Mouse (Mus musculus) kidney, embryonic 14.5 days (tissue): Measurements from ENCODE around the gene Rab9. TPM values are rescaled to one million over a fixed set of nuclear protein-coding genes. Genes with fewer than 3 reads are reported as not detected.

Source experiments
- ATAC-seq: fragments of 200-750 bp; cut with Nextera tagmentation; 2 replicates; pipeline ENCODE4 v1.8.0; 2017; ENCODE audit warnings: moderate number of reproducible peaks, mild to moderate bottlenecking, moderate TSS enrichment, moderate library complexity; ENCODE audit not compliant: low FRiP score, low TSS enrichment
- H3K27ac ChIP-seq: fragments of 300-500 bp; sonication (generic); 2 replicates; pipeline ENCODE4 v1.5.1; 2014; ENCODE audit warnings: low read depth, mild to moderate bottlenecking, low read length, moderate library complexity, mixed read lengths
- H3K27me3 ChIP-seq: fragments of 300-500 bp; sonication (generic); 2 replicates; pipeline ENCODE4 v1.6.1; 2014; ENCODE audit warnings: mild to moderate bottlenecking, low read length; ENCODE audit not compliant: control insufficient read depth, insufficient read depth
- H3K36me3 ChIP-seq: fragments of 300-500 bp; sonication (generic); 2 replicates; pipeline ENCODE4 v1.6.1; 2014; ENCODE audit warnings: low read length, mixed read lengths; ENCODE audit not compliant: control insufficient read depth, insufficient read depth
- H3K4me1 ChIP-seq: fragments of 300-500 bp; sonication (generic); 2 replicates; pipeline ENCODE4 v1.6.1; 2014; ENCODE audit warnings: low read length, mixed read lengths; ENCODE audit not compliant: control insufficient read depth, insufficient read depth
- H3K4me2 ChIP-seq: fragments of 300-500 bp; sonication (generic); replicated peaks from 2 replicates; pipeline ENCODE4 v1.6.1; 2014; ENCODE audit warnings: low read depth, mild to moderate bottlenecking, low read length
- H3K4me3 ChIP-seq: fragments of 300-500 bp; sonication (generic); 2 replicates; pipeline ENCODE4 v1.5.1; 2014; ENCODE audit warnings: mild to moderate bottlenecking, low read length
- H3K9ac ChIP-seq: fragments of 300-500 bp; sonication (generic); 2 replicates; pipeline ENCODE4 v1.6.1; 2014; ENCODE audit warnings: low read depth, mild to moderate bottlenecking, low read length, moderate library complexity
- H3K9me3 ChIP-seq: fragments of 300-500 bp; sonication (generic); 2 replicates; pipeline ENCODE4 v1.6.1; 2016; ENCODE audit warnings: low read length; ENCODE audit not compliant: control insufficient read depth
- WGBS: fragments of 180-500 bp; shearing (Covaris S2); extraction: QIAGEN DNeasy Blood & Tissue Kit; methylation state at CpG from one replicate; pipeline ENCODE4 v1.1.7; 2014; 5-methylcytosine and 5-hydroxymethylcytosine counted together
- polyA plus RNA-seq: library from polyadenylated mRNA; unstranded; fragments of >200 nt; fragmentation: Nextera tagmentation; extraction: Ambion mirVana; gene quantifications from 2 replicates; pipeline ENCODE4 v1.2.1, GENCODE M21; 2014

Gene Rab9
- polyA plus RNA-seq, 1 experiment from 2014 or later = 58.7 TPM

DNA sequence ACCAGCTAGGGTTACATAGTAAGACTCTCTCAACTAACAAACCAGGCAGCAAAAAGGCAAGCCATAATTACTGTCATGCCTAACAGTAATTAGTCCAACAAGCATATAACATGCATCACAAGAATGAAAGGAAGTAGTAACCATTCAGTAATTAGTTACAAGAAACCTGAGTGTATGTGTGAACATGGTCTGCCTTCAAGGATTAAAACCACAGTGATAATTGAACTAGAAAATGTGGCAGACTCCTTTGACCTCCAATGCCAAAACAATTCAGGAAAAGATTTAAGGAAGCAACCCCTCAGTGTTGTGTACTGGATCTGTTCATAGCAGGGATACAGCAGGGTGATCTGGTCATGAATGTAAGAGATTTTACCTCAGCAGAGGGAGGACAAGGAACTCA lies 31.4 kb upstream of the Rab9 start:
- H3K4me3 ChIP-seq = no peak overlapping the region
- H3K4me2 ChIP-seq = no peak overlapping the region
- H3K4me1 ChIP-seq = no peaks in the 10 kb centered on the region
- no peaks in the 10 kb centered on the region for H3K36me3 ChIP-seq
- ATAC-seq = no peak
- no peaks in the 10 kb centered on the region for H3K27me3 ChIP-seq
- no peak overlapping the region for H3K9ac ChIP-seq
- H3K9me3 ChIP-seq = no peaks in the 10 kb centered on the region
- no peak overlapping the region for H3K27ac ChIP-seq

DNA sequence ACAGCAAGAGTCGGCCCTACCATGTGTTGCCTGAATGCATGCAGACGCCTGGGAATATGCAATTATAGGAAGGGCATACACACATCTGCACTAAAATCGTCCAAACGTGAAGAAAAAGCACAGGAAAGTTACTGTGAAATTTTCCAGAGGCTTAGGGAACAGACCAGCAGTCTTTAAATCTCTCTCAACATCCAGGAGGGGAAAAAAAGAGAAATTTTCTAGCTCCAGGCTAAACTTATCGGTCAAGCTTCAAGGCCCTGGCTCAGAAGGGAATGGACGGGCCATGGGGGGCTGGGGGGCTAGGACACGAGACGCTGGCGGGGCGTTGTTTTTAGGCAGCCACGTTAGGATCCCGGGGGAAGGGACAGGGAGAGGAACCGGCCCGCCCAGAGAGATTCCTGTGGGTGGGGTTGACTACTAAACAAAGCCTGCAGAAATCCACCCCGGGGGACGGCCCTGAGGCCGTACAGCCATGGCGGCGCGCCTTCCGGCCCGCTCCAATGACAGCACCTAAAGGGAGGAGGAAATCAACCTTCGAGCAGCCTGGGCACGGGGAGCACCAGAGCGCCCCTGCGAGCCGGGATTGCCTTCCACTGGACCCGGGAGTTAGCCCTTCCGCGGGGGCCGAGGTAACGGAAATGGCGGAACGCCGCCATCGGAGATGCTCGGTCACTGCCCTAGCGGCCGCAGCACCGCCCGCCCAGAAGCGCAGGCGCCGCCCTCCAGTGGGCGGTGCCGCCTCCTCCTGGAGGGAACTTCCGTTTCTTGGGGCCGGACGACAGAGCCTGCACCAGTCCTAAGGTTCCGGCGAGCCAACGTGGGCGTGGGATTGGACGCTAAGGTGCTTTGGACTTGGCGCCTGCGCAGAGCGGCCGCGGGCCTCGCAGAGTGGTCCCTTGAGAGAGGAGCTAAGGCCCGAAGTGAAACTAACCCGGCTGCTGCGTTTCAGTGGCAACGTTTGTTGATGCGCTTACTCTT lies 30.4 kb upstream of the Rab9 start:
- Histone ChIP-seq H3K27me3 (no peaks in the 10 kb centered on the region), H3K4me3 (peak overlapping the region; percentile 48), H3K36me3 (no peaks in the 10 kb centered on the region), H3K9ac (peak overlapping the region; percentile 71), H3K27ac (peak overlapping the region; percentile 97), H3K4me1 (no peaks in the 10 kb centered on the region), H3K4me2 (peak overlapping the region; percentile 42), H3K9me3 (no peaks in the 10 kb centered on the region)
- ATAC-seq = peak; percentile 98
- 20% methylated on average over 65 of the region's 65 CpGs for WGBS

DNA sequence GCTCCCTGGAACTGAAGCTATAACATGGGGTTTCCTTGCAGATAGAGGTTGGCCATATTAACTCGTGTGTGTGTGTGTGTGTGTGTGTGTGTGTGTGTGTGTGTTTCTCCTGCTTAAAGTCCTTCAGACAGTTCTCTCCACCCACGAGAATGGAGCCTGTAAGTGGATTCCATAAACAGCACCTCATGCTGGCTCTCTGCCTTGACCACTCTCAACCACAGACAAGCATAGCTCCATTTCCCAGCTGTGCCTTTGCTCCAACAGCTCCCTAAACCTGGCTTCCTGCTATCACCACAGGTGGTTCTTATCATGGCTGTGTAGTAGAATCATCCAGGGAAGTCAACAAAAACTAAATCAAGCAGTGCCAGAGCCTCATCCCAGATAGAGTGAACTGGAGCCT lies 24.8 kb upstream of the Rab9 start:
- Histone ChIP-seq H3K4me1 (no peaks in the 10 kb centered on the region), H3K27me3 (no peaks in the 10 kb centered on the region), H3K9ac (no peak overlapping the region), H3K9me3 (no peaks in the 10 kb centered on the region), H3K27ac (no peak overlapping the region), H3K4me3 (no peak overlapping the region), H3K36me3 (no peaks in the 10 kb centered on the region), H3K4me2 (no peak overlapping the region)
- WGBS = 65% methylated on average over 2 of the region's 2 CpGs
- ATAC-seq = no peak

DNA sequence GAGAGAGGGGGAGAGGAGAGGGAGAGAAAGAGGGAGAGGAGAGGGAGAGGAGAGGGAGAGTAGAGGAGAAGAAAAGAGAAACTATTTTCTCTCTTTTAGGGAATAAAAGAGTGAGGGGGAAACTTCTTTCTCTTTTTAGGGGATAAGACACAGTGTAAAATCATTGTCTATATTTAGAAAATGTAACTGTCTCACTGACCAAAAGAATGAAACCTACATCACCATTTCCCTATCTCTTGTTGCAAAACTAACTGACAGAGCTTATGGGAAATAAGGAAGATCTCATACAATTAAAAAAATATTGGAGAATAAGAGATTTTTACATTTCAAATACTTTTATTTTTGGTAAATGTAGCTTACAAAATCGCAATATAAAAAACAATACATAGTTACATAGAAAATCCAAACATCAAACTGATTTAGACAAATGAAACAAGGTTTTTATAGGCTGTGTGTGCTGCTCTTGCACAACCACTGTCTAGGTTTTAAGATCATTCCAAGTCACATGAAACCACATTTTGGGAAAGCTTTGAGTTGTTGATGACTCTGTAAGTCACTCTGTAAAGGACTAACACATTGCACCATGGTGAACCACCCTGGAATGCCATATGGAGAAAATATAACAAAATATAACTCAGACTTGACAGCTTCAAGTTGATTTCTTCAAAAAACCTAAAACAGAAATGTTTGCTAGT lies 20.0 kb upstream of the Rab9 start:
- no peaks in the 10 kb centered on the region for H3K9me3 ChIP-seq
- no peaks in the 10 kb centered on the region for H3K4me1 ChIP-seq
- no peak overlapping the region for H3K4me3 ChIP-seq
- no peaks in the 10 kb centered on the region for H3K36me3 ChIP-seq
- H3K9ac ChIP-seq = no peak overlapping the region
- ATAC-seq = no peak
- no peaks in the 10 kb centered on the region for H3K27me3 ChIP-seq
- H3K27ac ChIP-seq = no peak overlapping the region
- 78% methylated on average over 1 of the region's 1 CpGs for WGBS
- H3K4me2 ChIP-seq = no peak overlapping the region

DNA sequence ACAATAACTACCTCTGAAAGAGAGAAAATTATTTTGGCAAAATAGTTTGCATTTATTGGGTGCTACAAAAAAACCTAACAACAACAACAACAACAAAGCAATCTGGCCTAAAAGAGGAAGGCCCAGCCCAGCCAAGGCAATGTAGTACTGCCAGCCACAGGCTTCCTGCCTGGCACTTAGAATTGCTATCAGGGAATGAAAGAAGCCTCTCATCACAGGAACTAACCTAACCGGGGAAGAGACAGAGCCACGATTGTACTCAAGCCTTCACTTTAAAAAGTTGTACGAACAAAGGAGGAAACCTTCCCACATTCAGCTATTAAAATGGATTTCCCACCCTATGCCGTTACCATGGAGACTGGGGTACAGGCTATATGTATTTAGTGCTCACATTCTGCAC lies 18.1 kb upstream of the Rab9 start:
- no peak overlapping the region for H3K4me2 ChIP-seq
- H3K9ac ChIP-seq = no peak overlapping the region
- H3K36me3 ChIP-seq = no peaks in the 10 kb centered on the region
- no peak overlapping the region for H3K27ac ChIP-seq
- no peak overlapping the region for H3K4me3 ChIP-seq
- no peaks in the 10 kb centered on the region for H3K4me1 ChIP-seq
- ATAC-seq = no peak
- 88% methylated on average over 4 of the region's 4 CpGs for WGBS
- H3K27me3 ChIP-seq = no peaks in the 10 kb centered on the region
- no peaks in the 10 kb centered on the region for H3K9me3 ChIP-seq

DNA sequence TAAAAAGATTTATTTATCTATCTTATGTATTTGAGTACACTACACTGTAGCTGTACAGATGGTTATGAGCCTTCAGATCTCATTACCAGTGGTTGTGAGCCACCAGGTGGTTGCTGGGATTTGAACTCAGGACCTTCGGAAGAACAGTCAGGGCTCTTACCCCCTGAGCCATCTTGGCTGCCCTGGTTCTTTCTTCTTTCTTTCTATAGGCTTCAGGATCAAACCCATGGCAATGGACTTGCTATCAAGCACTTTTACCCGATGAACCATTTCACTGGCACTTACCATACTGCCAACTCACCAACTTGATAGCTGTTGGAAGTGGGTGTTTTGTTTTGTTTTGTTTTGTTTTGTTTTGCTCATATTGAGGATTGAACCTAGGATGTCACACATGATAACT lies 15.4 kb upstream of the Rab9 start:
- Histone ChIP-seq H3K27me3 (no peaks in the 10 kb centered on the region), H3K9me3 (no peaks in the 10 kb centered on the region), H3K36me3 (no peaks in the 10 kb centered on the region), H3K27ac (no peak overlapping the region), H3K4me2 (no peak overlapping the region), H3K4me1 (no peaks in the 10 kb centered on the region), H3K4me3 (no peak overlapping the region), H3K9ac (no peak overlapping the region)
- ATAC-seq = no peak
- WGBS = 98% methylated on average over 2 of the region's 2 CpGs

DNA sequence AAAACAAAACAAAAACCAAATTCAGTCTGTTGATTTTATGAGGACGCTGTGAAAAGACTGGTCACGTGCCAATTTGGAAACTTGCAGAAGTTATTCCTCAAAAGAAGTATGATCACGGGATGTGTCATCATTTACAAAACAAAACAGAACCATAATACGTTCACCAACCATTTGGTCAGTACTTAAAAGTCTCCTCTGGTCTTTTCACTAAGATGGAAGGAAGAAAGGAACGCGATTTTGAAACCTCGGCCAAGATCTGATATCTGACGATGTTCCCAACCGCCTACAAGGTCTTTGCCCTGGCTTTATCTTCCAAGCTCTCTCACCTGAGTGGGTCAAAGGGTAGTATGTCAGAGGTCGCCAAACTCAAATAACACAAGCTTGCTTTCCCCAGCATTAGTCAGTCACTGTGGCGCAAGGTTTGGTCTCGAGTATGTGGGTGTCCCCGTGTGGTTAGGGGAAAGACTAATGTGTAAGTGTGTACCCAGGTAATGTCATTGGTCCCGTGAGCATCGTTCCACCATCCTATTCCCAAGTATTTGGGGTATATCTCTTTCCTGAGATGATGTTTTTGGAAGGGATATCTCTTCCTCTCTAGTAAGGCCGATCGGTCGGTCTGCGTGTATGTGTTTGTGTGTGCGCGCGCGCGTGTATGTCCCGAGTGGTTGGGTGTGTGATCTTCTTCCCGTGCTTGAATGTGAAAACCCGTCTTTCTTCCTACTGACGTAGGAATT lies 869 bp downstream of the Rab9 start:
- H3K9ac ChIP-seq = peak overlapping the region; percentile 66
- H3K9me3 ChIP-seq = no peaks in the 10 kb centered on the region
- peak overlapping the region; percentile 61 for H3K4me3 ChIP-seq
- WGBS = 25% methylated on average over 28 of the region's 28 CpGs
- no peaks in the 10 kb centered on the region for H3K4me1 ChIP-seq
- no peaks in the 10 kb centered on the region for H3K27me3 ChIP-seq
- peak; percentile 4; the same call in 1 of the 2 replicates for ATAC-seq
- H3K27ac ChIP-seq = peak overlapping the region; percentile 82; the same call in 1 of the 2 replicates
- no peaks in the 10 kb centered on the region for H3K36me3 ChIP-seq
- H3K4me2 ChIP-seq = peak overlapping the region; percentile 45

DNA sequence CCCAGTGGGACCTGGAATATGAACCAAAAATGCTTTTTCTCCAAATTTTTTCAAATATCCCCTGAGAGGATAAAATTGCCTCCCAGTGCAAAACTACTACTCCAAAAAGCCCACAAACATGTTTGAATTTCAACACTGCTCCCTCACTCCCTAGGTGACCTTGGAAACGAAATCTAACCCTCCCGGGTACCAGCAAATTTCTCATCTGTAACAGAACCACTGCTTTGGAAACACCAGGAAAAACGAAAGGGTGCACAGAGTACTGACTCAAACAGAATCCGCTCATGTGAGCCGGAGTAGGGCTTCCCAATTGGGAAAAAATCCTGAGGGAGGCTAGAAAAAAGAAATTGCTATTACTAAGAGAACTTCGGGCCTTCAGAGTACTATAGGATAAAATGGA lies 2.3 kb downstream of the Rab9 start:
- ATAC-seq = no peak
- H3K27ac ChIP-seq = no peak overlapping the region
- H3K9me3 ChIP-seq = no peaks in the 10 kb centered on the region
- peak overlapping the region; percentile 33 for H3K4me2 ChIP-seq
- H3K36me3 ChIP-seq = no peaks in the 10 kb centered on the region
- no peaks in the 10 kb centered on the region for H3K27me3 ChIP-seq
- 59% methylated on average over 6 of the region's 6 CpGs for WGBS
- H3K9ac ChIP-seq = no peak overlapping the region
- peak overlapping the region; percentile 12; the same call in 1 of the 2 replicates for H3K4me3 ChIP-seq
- no peaks in the 10 kb centered on the region for H3K4me1 ChIP-seq
